Mouse (Mus musculus): ENCODE results near the gene Gsg1l. TPM values are rescaled to one million over a fixed set of nuclear protein-coding genes. Genes with fewer than 3 reads are reported as not detected.

Gsg1l gene
- polyA plus RNA-seq, 1 experiment from 2014 or later: 1.4 TPM

DNA sequence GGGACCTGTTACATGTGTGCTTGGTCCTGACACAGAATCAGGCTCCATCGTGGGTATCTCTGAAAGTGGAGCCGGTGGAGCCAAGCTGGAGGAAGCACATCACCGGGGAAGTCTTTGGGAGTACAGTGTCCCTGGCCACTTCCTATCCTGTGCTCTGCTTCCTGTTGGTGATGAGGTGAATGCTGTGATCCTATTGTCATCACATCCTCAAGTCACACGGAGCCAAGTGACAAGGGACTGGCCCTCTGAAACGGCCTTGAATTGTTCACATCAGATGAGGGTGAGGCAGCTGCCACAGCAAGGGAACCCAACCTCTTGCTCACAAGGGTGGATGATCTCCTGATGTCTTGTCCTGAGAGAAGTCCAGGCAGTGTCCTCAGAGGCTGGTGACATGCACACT is 14.4 kb upstream of the Gsg1l start:
- H3K9me3 ChIP-seq: no peaks in the 10 kb centered on the region
- no peak overlapping the region for H3K27ac ChIP-seq
- no peaks in the 10 kb centered on the region for H3K4me1 ChIP-seq
- H3K4me3 ChIP-seq: no peak overlapping the region
- no peak overlapping the region for H3K9ac ChIP-seq
- peaks cover 43% of the 10 kb centered on the region for H3K36me3 ChIP-seq
- ATAC-seq (ENCODE audit: insufficient number of reproducible peaks, insufficient read depth, low FRiP score, low TSS enrichment): no peak
- no peaks in the 10 kb centered on the region for H3K27me3 ChIP-seq
- no peak overlapping the region for H3K4me2 ChIP-seq (replicated peaks)
- 82% methylated on average over 5 of the region's 5 CpGs for WGBS

DNA sequence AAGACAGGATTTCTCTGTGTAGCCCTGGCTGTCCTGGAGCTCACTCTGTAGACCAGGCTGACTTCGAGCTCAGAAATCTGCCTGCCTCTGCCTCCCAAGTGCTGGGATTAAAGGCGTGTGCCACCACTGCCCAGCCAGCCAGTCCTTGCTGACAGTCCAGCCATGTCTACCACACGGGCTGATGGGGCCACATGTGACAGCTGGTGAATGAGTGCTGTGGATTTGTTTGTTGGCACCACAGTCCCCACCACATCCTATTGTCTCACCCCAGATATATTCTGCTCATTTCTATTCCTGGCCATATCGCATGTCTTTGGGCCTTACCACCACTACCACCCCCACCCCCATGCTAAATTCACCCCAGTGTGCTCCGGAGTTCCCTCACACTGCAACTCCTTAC is 12.5 kb upstream of the Gsg1l start:
- ATAC-seq (ENCODE audit: insufficient number of reproducible peaks, insufficient read depth, low FRiP score, low TSS enrichment): no peak

DNA sequence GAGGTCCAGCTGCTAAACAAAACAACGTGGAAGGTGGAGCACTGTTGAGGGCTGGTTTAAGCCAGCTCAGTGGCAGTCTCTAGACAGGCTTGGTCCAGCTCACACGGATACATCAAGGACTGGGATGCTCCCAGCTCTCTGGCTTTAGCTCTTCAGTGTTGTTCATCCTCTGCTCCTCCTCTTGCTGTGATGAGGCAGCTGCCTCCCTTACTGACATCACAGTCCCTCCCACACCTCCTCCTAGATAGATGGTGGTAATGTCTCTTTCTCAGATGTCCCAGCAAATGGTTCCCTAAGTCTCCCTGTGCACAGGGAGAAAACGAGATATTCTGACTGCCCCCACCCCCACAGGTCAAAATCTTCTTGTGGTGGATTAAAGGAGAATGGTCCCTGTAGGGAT is 11.0 kb upstream of the Gsg1l start:
- H3K27me3 ChIP-seq: no peaks in the 10 kb centered on the region
- WGBS: 46% methylated on average over 3 of the region's 3 CpGs
- peaks cover 15% of the 10 kb centered on the region; the same call in 1 of the 2 replicates for H3K36me3 ChIP-seq
- H3K4me2 ChIP-seq (replicated peaks): no peak overlapping the region
- no peak overlapping the region for H3K9ac ChIP-seq
- no peak overlapping the region for H3K4me3 ChIP-seq
- peak; percentile 5; the same call in 1 of the 2 replicates for ATAC-seq (ENCODE audit: insufficient number of reproducible peaks, insufficient read depth, low FRiP score, low TSS enrichment)
- no peaks in the 10 kb centered on the region for H3K4me1 ChIP-seq
- no peak overlapping the region for H3K27ac ChIP-seq
- H3K9me3 ChIP-seq: 0 out of 2 replicates have a peak, but pooled peaks cover 5% of the 10 kb centered on the region

More for the DNA sequence above, 12.5 kb upstream of the Gsg1l start:
- no peak overlapping the region for H3K27ac ChIP-seq
- H3K4me1 ChIP-seq: no peaks in the 10 kb centered on the region
- H3K36me3 ChIP-seq: peaks cover 27% of the 10 kb centered on the region
- H3K4me3 ChIP-seq: no peak overlapping the region
- no peak overlapping the region for H3K9ac ChIP-seq
- 89% methylated on average over 5 of the region's 5 CpGs for WGBS
- no peak overlapping the region for H3K4me2 ChIP-seq (replicated peaks)
- H3K27me3 ChIP-seq: no peaks in the 10 kb centered on the region
- H3K9me3 ChIP-seq: 0 out of 2 replicates have a peak, but pooled peaks cover 5% of the 10 kb centered on the region

DNA sequence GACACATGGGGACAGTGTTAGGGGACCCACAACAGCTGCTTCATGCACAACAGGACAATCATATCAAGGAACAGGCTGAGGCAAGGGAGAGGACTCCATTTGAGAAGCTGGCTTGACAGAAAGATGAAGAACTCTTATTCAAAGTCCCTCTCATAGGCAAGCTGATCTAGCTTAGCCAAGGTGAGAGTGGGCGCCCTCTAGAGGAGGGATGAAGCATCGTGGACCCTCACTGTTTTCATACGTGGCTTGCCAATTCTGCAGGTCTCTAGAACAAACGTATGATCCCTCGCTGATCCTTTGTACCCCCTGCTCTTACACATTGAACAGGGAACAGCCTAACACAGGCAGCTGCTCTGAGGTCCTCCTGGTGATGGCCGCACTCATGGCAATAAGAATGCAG is 7.6 kb upstream of the Gsg1l start:
- Histone ChIP-seq H3K9ac (no peak overlapping the region), H3K36me3 (no peaks in the 10 kb centered on the region), H3K4me2 (replicated peaks) (no peak overlapping the region), H3K9me3 (0 out of 2 replicates have a peak, but pooled peaks cover 5% of the 10 kb centered on the region), H3K4me3 (no peak overlapping the region), H3K27me3 (peaks cover 5% of the 10 kb centered on the region), H3K4me1 (peaks cover 5% of the 10 kb centered on the region; the same call in 1 of the 2 replicates), H3K27ac (no peak overlapping the region)
- no peak for ATAC-seq (ENCODE audit: insufficient number of reproducible peaks, insufficient read depth, low FRiP score, low TSS enrichment)
- 17% methylated on average over 6 of the region's 6 CpGs for WGBS

DNA sequence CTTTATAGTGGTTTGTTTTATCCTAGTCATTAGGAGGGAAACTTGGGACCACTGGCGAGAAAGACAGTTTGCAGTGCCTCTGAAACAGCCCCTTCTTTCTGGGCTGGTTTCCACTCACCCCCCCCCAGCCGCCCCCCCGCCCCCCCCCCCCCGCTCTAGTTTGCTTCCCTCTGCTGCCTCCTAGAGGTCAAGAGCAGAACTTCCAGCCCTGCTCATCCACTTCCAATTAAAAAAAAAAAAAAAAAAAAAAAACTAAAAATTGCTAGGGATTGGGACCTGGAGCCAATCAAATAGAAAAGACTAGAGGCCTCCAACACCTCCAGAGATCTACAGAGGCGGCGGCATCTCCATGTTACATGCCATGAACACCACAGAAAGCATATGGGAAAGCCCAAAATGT is 5.9 kb upstream of the Gsg1l start:
- Histone ChIP-seq H3K27me3 (peaks cover 22% of the 10 kb centered on the region), H3K27ac (no peak overlapping the region), H3K4me3 (no peak overlapping the region), H3K9ac (no peak overlapping the region), H3K4me2 (replicated peaks) (no peak overlapping the region), H3K4me1 (peaks cover 5% of the 10 kb centered on the region; the same call in 1 of the 2 replicates), H3K36me3 (no peaks in the 10 kb centered on the region), H3K9me3 (0 out of 2 replicates have a peak, but pooled peaks cover 5% of the 10 kb centered on the region)
- 39% methylated on average over 3 of the region's 6 CpGs for WGBS
- no peak for ATAC-seq (ENCODE audit: insufficient number of reproducible peaks, insufficient read depth, low FRiP score, low TSS enrichment)

DNA sequence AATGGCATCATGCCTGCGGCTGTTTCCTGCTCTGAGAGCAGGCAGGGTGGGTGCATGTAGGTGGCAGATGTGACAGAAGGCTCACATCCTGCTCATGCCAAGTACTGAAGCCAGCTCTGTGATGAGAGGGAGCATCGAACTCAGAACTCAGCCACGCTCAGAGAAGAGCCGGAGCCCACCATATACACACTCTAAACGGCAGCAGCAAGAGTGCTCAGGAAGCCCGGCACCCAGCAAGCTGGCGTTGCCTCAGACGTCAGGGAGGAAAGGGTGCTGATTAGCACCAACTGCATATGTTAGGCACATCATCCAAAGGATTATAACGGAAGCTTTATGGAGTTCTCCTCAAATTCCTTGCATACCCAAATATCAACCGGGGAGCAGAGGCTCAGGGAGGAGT is 5.4 kb upstream of the Gsg1l start:
- Histone ChIP-seq H3K36me3 (no peaks in the 10 kb centered on the region), H3K9ac (no peak overlapping the region), H3K27ac (no peak overlapping the region), H3K4me2 (replicated peaks) (no peak overlapping the region), H3K27me3 (peaks cover 27% of the 10 kb centered on the region), H3K4me1 (peaks cover 5% of the 10 kb centered on the region; the same call in 1 of the 2 replicates), H3K4me3 (no peak overlapping the region), H3K9me3 (0 out of 2 replicates have a peak, but pooled peaks cover 5% of the 10 kb centered on the region)
- no peak for ATAC-seq (ENCODE audit: insufficient number of reproducible peaks, insufficient read depth, low FRiP score, low TSS enrichment)
- WGBS: 62% methylated on average over 10 of the region's 10 CpGs

DNA sequence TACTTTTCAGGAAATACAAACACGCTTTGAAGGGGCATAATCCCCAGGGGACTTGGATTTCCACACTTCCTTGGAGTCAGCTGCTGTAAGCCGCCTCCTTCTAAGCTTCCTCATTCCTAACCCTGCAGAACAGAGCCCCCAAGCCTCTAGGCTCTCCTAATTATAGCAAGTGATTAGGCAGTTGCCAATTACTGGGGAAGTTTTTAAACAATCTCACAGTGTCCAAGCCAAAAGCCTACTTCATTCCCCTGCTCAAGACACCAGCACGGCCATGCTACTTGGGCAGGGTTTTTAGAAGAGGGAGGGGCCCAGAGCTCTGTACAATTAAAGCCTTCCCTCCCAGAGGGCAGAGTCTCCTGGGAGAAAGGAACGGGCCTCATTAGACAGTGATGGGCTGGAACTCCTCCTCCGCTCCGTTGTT is 4.1 kb upstream of the Gsg1l start:
- 0 out of 2 replicates have a peak, but pooled peaks have one; percentile 48 for ATAC-seq (ENCODE audit: insufficient number of reproducible peaks, insufficient read depth, low FRiP score, low TSS enrichment)
- H3K4me1 ChIP-seq: peaks cover 14% of the 10 kb centered on the region
- WGBS: 14% methylated on average over 6 of the region's 6 CpGs
- H3K36me3 ChIP-seq: no peaks in the 10 kb centered on the region
- H3K27me3 ChIP-seq: peaks cover 40% of the 10 kb centered on the region
- H3K27ac ChIP-seq: no peak overlapping the region
- no peak overlapping the region for H3K4me3 ChIP-seq
- H3K9me3 ChIP-seq: 0 out of 2 replicates have a peak, but pooled peaks cover 4% of the 10 kb centered on the region
- H3K4me2 ChIP-seq (replicated peaks): no peak overlapping the region
- H3K9ac ChIP-seq: no peak overlapping the region

DNA sequence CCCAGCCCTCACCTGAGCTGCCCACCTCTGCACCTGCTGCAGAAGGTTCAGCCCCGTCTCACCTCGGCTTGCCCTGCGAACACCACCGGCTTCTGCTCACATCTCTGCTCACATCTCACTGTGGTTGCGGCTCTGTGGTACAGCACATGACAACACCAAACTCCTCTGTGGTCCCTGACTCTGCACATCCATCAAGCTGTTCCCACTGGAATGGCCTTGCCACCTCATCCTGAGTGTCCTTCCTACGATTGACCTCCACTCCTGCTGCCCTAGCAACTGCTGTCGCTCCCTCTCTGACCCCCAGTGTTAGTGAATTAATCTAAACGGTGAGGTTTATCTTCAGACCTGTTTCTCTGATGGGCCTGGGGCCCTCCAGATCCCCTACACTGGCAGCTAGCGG is 2.9 kb upstream of the Gsg1l start:
- H3K36me3 ChIP-seq: no peaks in the 10 kb centered on the region
- 92% methylated on average over 9 of the region's 9 CpGs for WGBS
- H3K27me3 ChIP-seq: peaks cover 52% of the 10 kb centered on the region
- no peak overlapping the region for H3K27ac ChIP-seq
- H3K9ac ChIP-seq: no peak overlapping the region
- H3K4me3 ChIP-seq: no peak overlapping the region
- no peak for ATAC-seq (ENCODE audit: insufficient number of reproducible peaks, insufficient read depth, low FRiP score, low TSS enrichment)
- no peak overlapping the region for H3K4me2 ChIP-seq (replicated peaks)
- H3K9me3 ChIP-seq: no peaks in the 10 kb centered on the region
- H3K4me1 ChIP-seq: peaks cover 15% of the 10 kb centered on the region

DNA sequence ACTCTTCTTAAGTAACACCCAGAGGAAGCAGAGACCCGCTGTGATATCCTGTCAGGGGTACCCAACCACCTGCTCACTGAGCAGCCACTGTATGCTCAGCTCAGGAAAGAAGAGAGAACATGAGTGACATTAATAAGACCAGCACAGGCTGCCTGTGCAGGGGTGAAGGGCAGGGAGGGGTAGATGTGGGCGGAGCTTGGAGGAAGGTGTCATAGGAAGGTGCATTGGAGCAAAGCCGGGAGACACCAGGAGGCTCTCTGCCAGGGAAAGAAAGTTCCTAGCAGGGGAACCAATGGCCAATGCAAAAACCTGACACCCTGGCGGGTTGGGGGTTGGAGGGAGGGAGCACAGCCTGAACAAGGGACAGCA is 1.8 kb upstream of the Gsg1l start:
- H3K4me1 ChIP-seq: peaks cover 15% of the 10 kb centered on the region
- ATAC-seq (ENCODE audit: insufficient number of reproducible peaks, insufficient read depth, low FRiP score, low TSS enrichment): no peak
- WGBS: 13% methylated on average over 4 of the region's 4 CpGs

DNA sequence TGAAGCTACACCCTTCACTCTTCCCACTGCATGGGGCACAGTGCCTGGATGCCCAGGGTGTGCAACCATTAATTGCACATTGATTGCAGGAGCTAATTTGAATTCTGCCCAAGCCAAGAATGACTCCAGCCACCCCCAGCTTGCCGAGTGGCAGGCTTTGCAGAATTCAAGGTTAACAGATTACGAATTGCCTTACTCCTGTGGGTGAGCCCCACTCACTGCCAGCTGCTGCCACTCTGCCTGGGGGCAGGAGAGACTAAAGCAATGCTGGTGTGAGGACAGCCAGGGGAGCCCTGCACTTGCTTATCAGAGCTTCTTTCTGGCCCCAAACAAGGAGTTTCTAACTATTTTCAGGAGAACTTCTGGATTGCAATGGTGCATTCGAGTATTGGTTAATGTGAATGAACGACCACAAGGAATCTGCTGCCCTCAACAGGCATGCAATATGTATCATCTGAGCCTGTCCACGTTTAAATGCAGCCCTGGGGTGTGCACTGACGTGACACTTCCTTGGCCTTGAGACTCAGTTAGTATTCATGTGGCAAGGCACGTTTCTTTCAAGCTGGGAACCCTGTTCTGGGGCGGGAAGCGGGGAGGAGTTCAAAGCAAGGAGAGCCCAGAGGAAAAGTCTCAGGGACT is 1.2 kb upstream of the Gsg1l start:
- Histone ChIP-seq H3K9me3 (no peaks in the 10 kb centered on the region), H3K36me3 (no peaks in the 10 kb centered on the region), H3K9ac (no peak overlapping the region), H3K4me2 (replicated peaks) (no peak overlapping the region), H3K4me3 (no peak overlapping the region), H3K27ac (no peak overlapping the region), H3K4me1 (peaks cover 15% of the 10 kb centered on the region), H3K27me3 (peaks cover 66% of the 10 kb centered on the region)
- 21% methylated on average over 9 of the region's 9 CpGs for WGBS
- ATAC-seq (ENCODE audit: insufficient number of reproducible peaks, insufficient read depth, low FRiP score, low TSS enrichment): no peak

More for the DNA sequence above, 1.8 kb upstream of the Gsg1l start:
- Histone ChIP-seq H3K4me2 (replicated peaks) (no peak overlapping the region), H3K4me3 (no peak overlapping the region), H3K36me3 (no peaks in the 10 kb centered on the region), H3K9ac (no peak overlapping the region), H3K9me3 (no peaks in the 10 kb centered on the region), H3K27ac (no peak overlapping the region), H3K27me3 (peaks cover 64% of the 10 kb centered on the region)

DNA sequence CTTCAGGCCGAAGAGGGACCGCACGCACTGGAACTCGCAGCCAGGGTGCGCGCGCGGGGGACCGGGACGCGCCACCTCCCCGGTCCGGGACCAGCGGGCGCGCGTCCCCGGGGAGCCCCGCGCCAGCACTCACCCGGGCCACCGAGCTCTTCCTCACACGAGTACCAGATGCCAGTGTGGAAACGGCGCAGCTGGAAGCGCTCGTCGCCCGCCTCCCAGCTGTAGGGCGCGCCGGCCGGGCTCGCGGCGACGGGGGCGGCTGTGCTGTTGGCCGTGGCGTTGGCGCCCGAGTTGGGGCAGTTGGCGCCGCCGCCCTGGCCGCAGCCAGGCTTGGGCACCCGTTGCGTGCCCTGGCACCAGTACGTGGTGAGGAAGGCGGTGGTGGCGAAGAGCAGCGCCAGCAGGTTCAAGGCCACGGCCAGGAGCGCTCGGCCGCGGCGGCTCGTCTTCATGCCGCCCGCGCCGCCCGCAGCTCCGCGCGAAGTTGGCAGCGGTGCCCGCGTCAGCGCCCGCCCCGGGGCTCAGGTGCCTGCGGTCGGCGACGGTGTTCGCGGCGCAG is 405 bp downstream of the Gsg1l start:
- Histone ChIP-seq H3K27me3 (peaks cover 66% of the 10 kb centered on the region), H3K4me1 (peaks cover 15% of the 10 kb centered on the region), H3K9ac (peak overlapping the region; percentile 58), H3K27ac (no peak overlapping the region), H3K9me3 (no peaks in the 10 kb centered on the region), H3K4me2 (replicated peaks) (peak overlapping the region; percentile 99), H3K36me3 (no peaks in the 10 kb centered on the region), H3K4me3 (peak overlapping the region; percentile 59)
- under 1% methylated on average over 80 of the region's 80 CpGs for WGBS
- ATAC-seq (ENCODE audit: insufficient number of reproducible peaks, insufficient read depth, low FRiP score, low TSS enrichment): no peak

Measured in embryonic facial prominence, embryonic 12.5 days (tissue).